Mouse (Mus musculus): Measurements from ENCODE around the gene Jmjd8. TPM values are rescaled to one million over a fixed set of nuclear protein-coding genes. Genes with fewer than 3 reads are reported as not detected.
A peak's percentile ranks its signal among the peaks of the same experiment; 100 is the strongest.
"Not testable (repeated sequence)": the region's sequence is repeated elsewhere in the genome, so short reads cannot be mapped to it uniquely, and the experiment has no call there.

Jmjd8 gene
- total RNA-seq, 2 experiments from 2014 or later, result 59.5 to 62.9 TPM

GRCm38 (mm10) chr17:25844396-25844901 lies 15.8 kb downstream of the Jmjd8 start, which contains the start of gene Rhot2:
Gene Rhot2 (minus strand): TSS chr17:25844851.
- DNase-seq (ENCODE audit: extremely low spot score in 1 of 2, low spot score in 1 of 2), result peak; percentile 86 to 89

DNA sequence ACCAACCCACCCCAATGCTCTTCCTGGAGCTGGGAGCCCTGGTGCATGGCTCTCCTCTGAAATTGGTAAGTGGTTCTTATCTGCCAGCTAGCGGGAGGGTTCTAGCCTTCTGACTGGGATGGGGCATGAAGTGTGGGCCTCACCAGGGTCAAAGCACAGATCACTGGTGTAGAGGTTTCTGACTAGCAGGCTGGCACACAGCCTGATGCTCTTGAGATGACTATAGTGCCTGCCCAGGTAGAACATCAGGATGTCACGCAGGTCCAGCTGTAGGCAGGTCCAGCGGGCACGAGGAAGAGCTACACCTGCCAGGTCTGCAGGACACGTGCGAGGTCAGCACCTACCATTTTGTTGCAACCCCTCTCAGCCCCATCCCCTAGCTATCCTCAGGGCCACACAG lies 31.6 kb downstream of the Jmjd8 start:
- no peak for DNase-seq (ENCODE audit: extremely low spot score in 1 of 2, low spot score in 1 of 2)

- peak; percentile 84 to 85 for DNase-seq (ENCODE audit: extremely low spot score in 1 of 2, low spot score in 1 of 2)
Measured at GRCm38 (mm10) chr17:25860832-25861703, 32.4 kb downstream of the Jmjd8 start, which contains the start of gene Wdr90. Gene Wdr90 (minus strand): TSS chr17:25861501.

- no peak for DNase-seq (ENCODE audit: extremely low spot score in 1 of 2, low spot score in 1 of 2)
Measured at GRCm38 (mm10) chr17:25861704-25862612, 33.3 kb downstream of the Jmjd8 start.

DNA sequence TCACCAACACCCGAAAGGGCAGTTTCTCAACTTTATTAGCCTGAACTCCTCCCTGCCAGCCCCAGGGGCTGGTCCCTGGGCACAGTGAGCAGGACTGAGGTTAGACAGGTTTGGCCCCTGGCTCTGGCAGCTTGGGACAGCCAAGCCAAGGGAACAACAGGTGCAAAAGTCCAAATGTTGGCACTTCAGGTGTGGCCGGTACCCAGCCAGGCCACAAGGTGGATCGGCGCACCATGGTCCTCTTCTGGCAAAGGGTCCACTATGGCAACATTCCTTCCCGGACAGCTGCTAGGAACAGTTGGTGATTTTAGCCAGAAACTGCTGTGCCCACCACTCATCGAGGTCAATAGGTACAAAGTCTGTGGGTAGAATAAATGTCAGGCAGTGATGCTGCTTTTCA lies 35.0 kb downstream of the Jmjd8 start:
- no peak for DNase-seq (ENCODE audit: extremely low spot score in 1 of 2, low spot score in 1 of 2)

DNA sequence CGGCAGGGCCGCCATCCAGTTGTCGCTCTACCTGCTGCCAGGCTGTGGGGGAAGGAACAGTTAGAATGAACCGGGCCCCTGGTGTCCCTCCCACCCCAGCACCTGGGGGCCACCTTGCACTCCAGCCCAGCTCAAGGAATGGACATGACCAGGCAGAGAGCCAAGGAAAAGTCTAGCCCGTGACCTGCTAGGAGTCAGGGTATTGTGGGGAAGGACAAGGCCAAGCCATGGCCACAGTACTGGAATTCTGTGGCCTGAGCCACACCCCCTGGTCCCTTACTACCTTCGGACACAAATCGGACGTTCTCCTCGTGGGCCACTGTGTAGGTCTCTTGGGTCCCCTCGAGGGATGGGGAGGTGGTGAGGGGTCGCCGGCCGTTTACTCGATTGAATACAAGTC lies 35.6 kb downstream of the Jmjd8 start:
- no peak for DNase-seq (ENCODE audit: extremely low spot score in 1 of 2, low spot score in 1 of 2)

DNA sequence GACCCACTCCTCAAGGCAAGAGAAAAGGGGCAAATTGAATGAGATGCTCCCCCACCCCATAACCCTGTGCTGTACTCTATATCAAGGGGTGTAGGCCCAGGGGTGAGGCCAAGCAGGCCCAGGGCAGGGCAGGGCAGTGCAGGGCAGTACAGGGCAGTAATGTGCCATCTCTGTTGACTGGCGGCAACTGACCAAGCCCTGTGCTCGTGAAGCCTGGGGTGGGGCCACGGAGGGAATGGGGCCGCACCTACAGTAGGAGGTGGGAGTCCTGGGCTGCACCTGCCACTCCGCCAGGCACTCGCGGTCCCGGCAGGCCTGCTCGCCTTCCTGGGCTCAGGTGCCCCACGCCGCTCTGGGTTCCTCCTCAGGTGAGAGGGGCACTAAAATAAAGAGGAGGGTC lies 36.6 kb downstream of the Jmjd8 start:
- DNase-seq (ENCODE audit: extremely low spot score in 1 of 2, low spot score in 1 of 2), result no peak

DNA sequence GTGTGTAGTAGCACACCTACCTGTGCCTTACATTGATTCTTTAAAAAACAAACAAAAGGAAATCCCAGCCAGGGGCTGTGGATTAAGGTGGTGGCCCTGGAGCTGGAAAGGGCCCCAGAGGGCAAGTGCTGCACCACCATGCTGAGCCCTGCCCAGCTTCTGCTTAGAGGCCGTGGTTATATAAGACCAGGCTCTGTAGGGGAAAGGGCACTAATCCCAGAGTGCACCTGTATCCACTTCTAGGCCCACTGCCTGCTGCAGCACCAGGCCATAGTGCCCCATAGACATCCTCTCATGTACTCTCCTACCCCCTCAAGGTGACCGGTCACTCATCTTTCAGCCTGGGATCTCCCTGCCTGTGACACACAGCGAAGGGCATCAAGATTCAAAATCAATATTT lies 37.5 kb downstream of the Jmjd8 start:
- no peak for DNase-seq (ENCODE audit: extremely low spot score in 1 of 2, low spot score in 1 of 2)

GRCm38 (mm10) chr17:25867509-25867835 lies 38.8 kb downstream of the Jmjd8 start:
- no peak for DNase-seq (ENCODE audit: extremely low spot score in 1 of 2, low spot score in 1 of 2)

DNA sequence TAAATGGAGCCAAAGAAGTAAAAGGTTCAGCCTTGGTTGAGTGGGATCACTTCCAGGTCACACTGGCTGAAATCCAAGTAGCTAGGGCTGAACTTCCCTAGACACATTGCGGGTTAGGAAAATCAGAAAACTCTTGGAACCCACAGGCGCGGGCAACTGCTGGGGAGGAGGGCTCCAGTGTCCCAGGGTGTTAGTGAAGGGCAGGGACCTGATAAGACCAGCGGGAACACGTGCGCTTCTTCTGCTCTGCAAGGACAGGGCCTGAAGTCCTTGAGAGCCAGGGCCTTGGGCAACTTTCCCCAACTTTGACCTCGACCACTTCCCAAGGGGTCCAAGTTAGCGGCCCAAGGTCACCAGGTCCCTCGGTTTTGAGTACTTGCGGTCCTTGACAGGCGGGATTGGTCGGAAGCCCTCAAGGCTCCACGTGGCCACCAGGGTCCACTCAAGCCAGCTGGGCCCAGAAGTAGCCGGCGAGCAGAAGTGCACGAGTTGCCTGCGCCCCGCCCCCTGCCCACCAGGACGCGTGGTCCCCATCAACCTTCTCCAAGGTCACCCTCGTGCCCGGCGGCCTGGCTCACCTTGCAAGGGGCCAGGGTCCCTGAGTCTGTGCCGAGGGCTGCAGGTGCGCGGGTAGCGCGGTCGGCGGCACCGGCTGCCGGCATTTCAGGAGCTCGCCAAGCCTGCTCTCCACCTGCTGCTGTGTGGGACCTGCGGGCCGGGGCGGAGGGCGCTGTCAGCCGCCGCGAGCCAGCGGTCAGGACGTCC lies 39.4 kb downstream of the Jmjd8 start:
- no peak for DNase-seq (ENCODE audit: extremely low spot score in 1 of 2, low spot score in 1 of 2)

DNA sequence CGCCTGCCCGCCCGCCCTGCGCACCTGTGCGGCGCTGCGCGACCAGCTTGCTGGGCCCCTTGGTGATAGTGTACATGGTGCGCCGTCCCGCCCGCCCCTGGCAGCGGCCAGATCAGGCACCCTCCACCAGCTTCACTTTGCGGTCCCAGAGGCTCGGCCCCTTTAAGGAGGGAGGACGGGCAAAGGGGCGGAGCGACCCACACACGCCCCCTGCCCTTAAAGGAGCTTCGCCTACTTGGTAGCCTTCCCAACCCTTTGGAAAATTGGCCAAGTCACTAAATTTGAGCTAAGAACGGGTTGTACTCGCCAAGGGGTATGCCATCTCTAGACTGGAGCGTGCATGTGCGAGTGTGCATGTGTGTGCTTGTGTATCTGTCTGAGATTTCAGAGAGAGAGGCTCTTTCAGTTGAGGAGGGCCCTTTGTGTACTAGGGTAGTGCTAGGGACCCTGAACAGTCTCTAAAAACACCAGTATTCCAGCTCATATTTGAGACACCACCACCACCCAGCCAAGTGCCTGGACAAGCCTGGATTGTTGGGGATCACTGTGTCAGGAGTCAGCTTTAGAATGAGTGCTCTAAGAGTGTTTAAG lies 40.0 kb downstream of the Jmjd8 start, which contains the start of gene Mcrip2:
Gene Mcrip2 (minus strand): TSS at position 164 of the 591 bp plus-strand sequence.
- peak; percentile 62 to 64 for DNase-seq (ENCODE audit: extremely low spot score in 1 of 2, low spot score in 1 of 2)

DNA sequence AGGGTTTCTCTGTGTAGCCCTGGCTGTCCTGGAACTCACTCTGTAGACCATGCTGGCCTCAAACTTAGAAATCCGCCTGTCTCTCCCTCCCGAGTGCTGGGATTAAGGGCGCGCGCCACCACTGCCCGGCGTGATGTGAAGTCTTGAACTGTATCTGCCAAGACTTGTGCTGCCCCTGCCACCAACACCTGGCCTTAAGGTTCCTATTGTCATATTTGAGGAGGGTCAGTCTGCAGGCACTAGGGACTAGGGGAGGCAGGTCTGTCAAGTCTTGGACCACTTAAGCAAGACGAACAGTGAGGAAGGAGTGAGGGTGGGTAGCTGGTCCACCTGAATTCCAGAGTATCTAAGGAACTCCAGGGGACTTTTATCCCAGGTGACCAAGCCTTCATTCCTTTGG lies 40.8 kb downstream of the Jmjd8 start:
- no peak for DNase-seq (ENCODE audit: extremely low spot score in 1 of 2, low spot score in 1 of 2)

DNA sequence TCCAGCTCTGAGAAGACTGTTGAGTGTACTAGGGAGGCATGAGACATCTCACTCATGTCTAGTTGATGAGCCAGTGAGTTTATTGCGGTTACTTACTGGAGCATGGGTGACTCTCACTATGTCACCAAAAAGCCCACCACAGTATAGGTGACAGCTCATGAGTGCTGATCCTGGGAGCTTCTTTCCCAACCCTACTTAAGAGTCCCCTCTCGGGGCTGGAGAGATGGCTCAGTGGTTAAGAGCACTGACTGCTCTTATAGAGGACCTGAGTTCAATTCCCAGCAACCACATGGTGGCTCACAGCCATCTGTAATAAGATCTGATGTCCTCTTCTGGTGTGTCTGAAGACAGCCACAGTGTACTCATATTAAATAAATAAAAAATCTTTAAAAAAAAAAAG lies 41.3 kb downstream of the Jmjd8 start:
- no peak for DNase-seq (ENCODE audit: extremely low spot score in 1 of 2, low spot score in 1 of 2)

DNA sequence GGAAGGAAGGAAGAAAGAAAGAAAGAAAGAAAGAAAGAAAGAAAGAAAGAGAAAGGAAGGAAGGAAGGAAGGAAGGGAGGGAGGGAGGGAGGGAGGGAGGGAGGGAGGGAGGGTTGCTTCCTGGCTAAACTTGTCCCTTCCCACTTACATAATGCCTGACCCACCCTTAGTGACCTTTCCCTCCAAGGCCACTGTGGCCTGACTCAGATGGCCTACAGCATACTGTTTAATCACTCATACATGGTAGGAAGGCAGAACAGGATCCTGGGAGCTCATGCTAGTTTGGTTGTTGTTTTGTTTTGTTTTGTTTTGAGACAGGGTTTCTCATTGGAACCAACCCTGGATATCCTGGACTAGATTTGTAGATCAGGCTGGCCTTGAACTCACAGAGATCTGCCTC lies 42.9 kb downstream of the Jmjd8 start:
- DNase-seq (ENCODE audit: extremely low spot score in 1 of 2, low spot score in 1 of 2), result not testable (repeated sequence)

DNA sequence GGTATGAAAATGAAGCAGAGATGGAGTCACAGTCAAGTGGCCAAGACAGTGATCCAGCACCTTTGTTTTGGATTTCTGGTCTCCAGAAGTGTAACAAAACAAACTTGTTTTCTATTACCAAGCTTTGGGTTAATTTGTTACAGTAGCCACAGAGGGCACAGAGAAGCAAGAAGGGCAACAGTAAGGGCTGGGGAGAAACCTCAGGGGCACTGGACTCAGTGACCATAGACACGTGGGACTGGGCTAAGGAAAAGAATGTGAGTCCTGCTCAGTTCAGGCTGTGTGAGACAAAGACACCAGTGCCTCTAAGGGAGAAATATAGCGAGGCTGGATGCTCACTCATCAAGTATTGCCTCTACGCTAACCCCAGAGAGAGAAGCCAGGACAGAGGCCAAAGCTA lies 44.0 kb downstream of the Jmjd8 start:
- DNase-seq (ENCODE audit: extremely low spot score in 1 of 2, low spot score in 1 of 2), result no peak

GRCm38 (mm10) chr17:25873405-25874147 lies 44.9 kb downstream of the Jmjd8 start:
- no peak for DNase-seq (ENCODE audit: extremely low spot score in 1 of 2, low spot score in 1 of 2)

DNA sequence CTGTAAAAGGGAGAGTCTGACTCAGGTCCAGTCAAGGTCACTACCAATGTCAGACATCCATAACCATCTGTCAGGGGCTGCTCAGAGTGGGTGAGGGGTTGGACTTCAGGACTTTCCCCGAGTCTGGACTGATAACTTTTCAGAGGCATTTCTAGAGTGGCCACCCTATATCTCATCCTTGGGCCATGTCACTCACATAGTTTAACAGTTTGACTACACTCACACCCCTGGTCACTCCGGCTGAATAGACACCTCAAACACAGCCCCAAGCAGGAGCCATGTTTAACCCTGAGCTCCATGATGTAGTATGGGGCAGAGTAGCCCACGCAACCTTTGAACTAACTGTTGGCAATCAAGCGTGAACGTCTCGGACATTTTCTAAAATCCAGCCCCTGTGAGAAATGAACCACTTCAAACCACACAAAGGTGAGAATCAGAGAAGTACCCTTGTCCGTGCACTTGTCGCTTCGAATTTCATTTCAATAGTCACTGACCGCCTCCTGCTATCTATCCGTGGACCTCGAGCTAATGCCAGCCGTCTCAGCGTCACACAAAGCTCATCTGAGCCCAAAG lies 45.6 kb downstream of the Jmjd8 start:
- no peak for DNase-seq (ENCODE audit: extremely low spot score in 1 of 2, low spot score in 1 of 2)

- DNase-seq (ENCODE audit: extremely low spot score in 1 of 2, low spot score in 1 of 2), result peak; percentile 100
Measured at GRCm38 (mm10) chr17:25874721-25875170, 46.1 kb downstream of the Jmjd8 start, which contains the start of gene Mettl26. Gene Mettl26 (plus strand): TSS chr17:25875074.

Data from layer of hippocampus, postnatal 25 days (tissue).